Mouse (Mus musculus): ENCODE data around the gene Pgam1.

GRCm38 (mm10) chr19:41933179-41934086 is 21.7 kb downstream of the Pgam1 start, which contains the start of the genes Exosc1 and Zdhhc16:
- TF ChIP-seq CTCF (IDR thresholded peaks at IDR 0.05; ENCODE audit: low read depth, low read length) = no peak
- TF ChIP-seq POLR2A (IDR thresholded peaks at IDR 0.05; ENCODE audit: borderline replicate concordance, low read depth, low read length) = no peak
